Mouse (Mus musculus) olfactory bulb, adult 2 months (tissue): ENCODE data around the gene Ccdc77.

Experiments used
- CTCF ChIP-seq: fragments of 200-500 bp; IDR thresholded peaks from 2 replicates; pipeline ENCODE4 v1.5.1; 2012; ENCODE audit warnings: low read depth, mild to moderate bottlenecking, low read length, moderate library complexity; ENCODE audit not compliant: insufficient read depth
- POLR2A ChIP-seq: fragments of 200-500 bp; IDR thresholded peaks from 2 replicates; pipeline ENCODE4 v1.6.1; 2012; ENCODE audit warnings: mild to moderate bottlenecking, low read depth, low read length, moderate library complexity; ENCODE audit not compliant: insufficient read depth

DNA sequence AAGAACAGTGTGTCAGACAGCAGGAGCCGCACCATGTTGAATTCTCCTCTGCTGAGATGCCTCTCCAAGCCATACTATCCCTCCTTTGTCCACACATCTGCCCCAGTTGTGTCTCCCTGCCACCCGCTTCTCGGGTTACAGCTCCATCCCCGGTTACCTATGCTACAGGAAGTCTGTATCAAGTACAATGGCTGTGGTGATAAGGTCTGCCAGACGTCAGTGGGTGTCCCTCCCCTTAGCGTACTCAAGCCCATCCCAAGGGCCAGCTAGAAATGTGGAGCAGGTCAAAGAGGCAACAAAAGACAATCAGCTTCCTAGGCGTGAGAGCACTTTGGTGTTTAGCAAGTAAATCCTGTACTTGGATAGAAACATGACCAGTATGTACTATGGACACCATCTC is 75.6 kb downstream of the Ccdc77 start:
- TF ChIP-seq CTCF, result no peak
- TF ChIP-seq POLR2A, result no peak
